Mouse (Mus musculus): ENCODE measurements around the gene Calml3.

DNA sequence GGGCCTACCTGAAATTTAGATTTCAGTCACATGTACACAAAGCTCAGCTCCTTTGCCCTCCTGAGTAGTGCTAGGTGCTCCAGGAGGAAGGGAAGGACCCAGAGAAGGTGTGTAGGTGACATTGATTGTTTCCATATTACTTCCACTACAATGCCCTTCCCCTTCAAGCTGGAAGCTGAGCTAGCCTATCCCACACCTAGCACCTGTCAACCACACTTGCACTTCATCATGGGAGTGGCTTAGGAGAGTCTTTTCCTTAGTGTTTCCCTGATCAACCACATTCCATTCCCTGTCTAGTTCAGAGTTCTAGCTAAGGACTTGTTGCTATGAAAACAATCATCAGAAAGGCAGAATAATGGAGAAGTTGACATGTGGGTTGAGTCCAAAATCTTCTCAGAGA is 5.4 kb downstream of the Calml3 start:
- TF ChIP-seq POLR2A (IDR thresholded peaks at IDR 0.05; ENCODE audit: borderline replicate concordance, extremely low read depth, low read depth, low read length) (no peak), CTCF (IDR thresholded peaks at IDR 0.05; ENCODE audit: insufficient read depth, low read length) (no peak)
